Mouse (Mus musculus): ENCODE measurements around the gene Astl. TPM values are rescaled to one million over a fixed set of nuclear protein-coding genes. Genes with fewer than 3 reads are reported as not detected.
A peak's percentile ranks its signal among the peaks of the same experiment; 100 is the strongest.
"Not testable (repeated sequence)": the region's sequence is repeated elsewhere in the genome, so short reads cannot be mapped to it uniquely, and the experiment has no call there.

The Astl gene
- polyA plus RNA-seq (2012; ENCODE audit: insufficient read depth, insufficient read length, missing spikeins) = not detected in 2 replicates

GRCm38 (mm10) chr2:127338416-127338815 is at the start of gene Astl:
Gene Astl (plus strand): TSS chr2:127338639.
- no peak within 1 kb of the TSS for H3K27ac ChIP-seq (replicated peaks; ENCODE audit: low read depth, low read length)
- H3K4me3 ChIP-seq (ENCODE audit: insufficient read depth, low read depth, low read length) = no peak within 1 kb of the TSS
- no peaks in the 10 kb centered on the region for H3K4me1 ChIP-seq (ENCODE audit: control insufficient read depth, insufficient read depth, insufficient read length, low read length)

GRCm38 (mm10) chr2:127292250-127292649 is 46.2 kb upstream of the Astl start:
- Histone ChIP-seq H3K4me1 (ENCODE audit: control insufficient read depth, insufficient read depth, insufficient read length, low read length) (no peaks in the 10 kb centered on the region), H3K27ac (replicated peaks; ENCODE audit: low read depth, low read length) (no peak overlapping the region), H3K4me3 (ENCODE audit: insufficient read depth, low read depth, low read length) (no peak overlapping the region)

DNA sequence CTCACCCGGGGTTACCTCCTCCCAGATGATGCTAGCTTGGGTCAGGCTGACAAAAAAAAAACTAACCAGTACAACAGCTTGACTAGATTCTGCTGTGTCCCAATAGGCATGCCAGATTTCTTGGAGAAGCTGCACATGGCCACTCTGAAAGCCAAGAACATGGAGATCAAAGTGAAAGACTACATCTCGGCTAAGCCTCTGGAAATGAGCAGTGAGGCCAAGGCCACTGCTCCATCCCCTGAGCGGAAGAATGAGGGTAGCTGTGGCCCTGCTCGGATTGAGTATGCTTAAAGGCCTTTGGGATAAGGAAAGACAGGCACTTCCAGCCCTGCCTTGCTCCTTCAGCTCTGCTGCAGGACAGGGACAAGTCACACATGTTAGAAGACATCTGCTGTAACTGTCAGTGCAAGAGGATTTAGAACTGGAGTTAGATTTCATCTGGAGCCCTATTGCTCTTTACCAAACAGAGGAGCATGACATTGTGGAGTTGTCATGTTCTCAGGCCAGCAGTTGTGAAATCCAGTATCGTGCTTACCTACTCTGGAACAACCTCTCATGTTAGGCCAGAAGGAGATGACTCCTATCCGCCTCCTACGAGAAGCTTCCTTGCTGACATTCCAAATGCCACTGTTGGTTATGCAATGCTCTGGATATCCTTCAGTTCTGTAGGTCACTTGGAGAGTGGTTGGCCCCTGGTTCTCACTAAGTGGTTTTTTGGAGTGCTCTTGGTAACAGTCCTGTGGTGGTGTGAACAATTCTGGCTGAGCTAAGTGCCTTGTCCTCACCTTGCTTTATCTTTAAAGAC is 41.2 kb upstream of the Astl start:
- H3K4me1 ChIP-seq (ENCODE audit: control insufficient read depth, insufficient read depth, insufficient read length, low read length) = no peaks in the 10 kb centered on the region
- no peak overlapping the region for H3K4me3 ChIP-seq (ENCODE audit: insufficient read depth, low read depth, low read length)
- 0 out of 2 replicates have a peak overlapping the region, but pooled peaks have one; percentile 5 for H3K27ac ChIP-seq (replicated peaks; ENCODE audit: low read depth, low read length)

GRCm38 (mm10) chr2:127298056-127298455 is 40.4 kb upstream of the Astl start:
- Histone ChIP-seq H3K27ac (replicated peaks; ENCODE audit: low read depth, low read length) (no peak overlapping the region), H3K4me3 (ENCODE audit: insufficient read depth, low read depth, low read length) (no peak overlapping the region), H3K4me1 (ENCODE audit: control insufficient read depth, insufficient read depth, insufficient read length, low read length) (no peaks in the 10 kb centered on the region)

GRCm38 (mm10) chr2:127300701-127301100 is 37.7 kb upstream of the Astl start:
- H3K27ac ChIP-seq (replicated peaks; ENCODE audit: low read depth, low read length) = no peak overlapping the region
- H3K4me1 ChIP-seq (ENCODE audit: control insufficient read depth, insufficient read depth, insufficient read length, low read length) = no peaks in the 10 kb centered on the region

GRCm38 (mm10) chr2:127301883-127302282 is 36.6 kb upstream of the Astl start:
- no peak overlapping the region for H3K4me3 ChIP-seq (ENCODE audit: insufficient read depth, low read depth, low read length)
- no peak overlapping the region for H3K27ac ChIP-seq (replicated peaks; ENCODE audit: low read depth, low read length)
- H3K4me1 ChIP-seq (ENCODE audit: control insufficient read depth, insufficient read depth, insufficient read length, low read length) = no peaks in the 10 kb centered on the region

More at GRCm38 (mm10) chr2:127300701-127301100, 37.7 kb upstream of the Astl start:
- H3K4me3 ChIP-seq (ENCODE audit: insufficient read depth, low read depth, low read length) = no peak overlapping the region

- H3K4me3 ChIP-seq (ENCODE audit: insufficient read depth, low read depth, low read length); H3K27ac ChIP-seq (replicated peaks; ENCODE audit: low read depth, low read length); H3K4me1 ChIP-seq (ENCODE audit: control insufficient read depth, insufficient read depth, insufficient read length, low read length): not testable (repeated sequence)
Observed at GRCm38 (mm10) chr2:127304192-127304591, 34.2 kb upstream of the Astl start.

GRCm38 (mm10) chr2:127304609-127305210 is 33.7 kb upstream of the Astl start:
- no peak overlapping the region for H3K27ac ChIP-seq (replicated peaks; ENCODE audit: low read depth, low read length)
- no peaks in the 10 kb centered on the region for H3K4me1 ChIP-seq (ENCODE audit: control insufficient read depth, insufficient read depth, insufficient read length, low read length)
- no peak overlapping the region for H3K4me3 ChIP-seq (ENCODE audit: insufficient read depth, low read depth, low read length)

DNA sequence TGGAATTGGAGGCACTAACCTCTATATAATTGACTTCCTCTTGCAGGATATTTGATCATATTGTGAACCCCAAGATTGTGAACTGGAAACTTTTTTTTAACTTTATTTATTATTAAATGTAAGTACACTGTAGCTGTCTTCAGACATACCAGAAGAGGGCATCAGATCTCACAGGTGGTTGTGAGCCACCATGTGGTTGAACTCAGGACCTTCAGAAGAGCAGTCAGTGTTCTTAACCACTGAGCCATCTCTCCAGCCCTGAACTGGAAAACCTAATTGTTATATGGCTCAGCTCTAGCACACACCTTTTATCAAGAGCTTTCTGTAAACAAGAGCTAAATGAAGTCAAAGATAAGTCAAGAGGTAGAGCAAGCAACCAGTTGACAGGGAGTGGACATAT is 32.3 kb upstream of the Astl start:
- H3K27ac ChIP-seq (replicated peaks; ENCODE audit: low read depth, low read length) = no peak overlapping the region
- H3K4me3 ChIP-seq (ENCODE audit: insufficient read depth, low read depth, low read length) = no peak overlapping the region
- no peaks in the 10 kb centered on the region for H3K4me1 ChIP-seq (ENCODE audit: control insufficient read depth, insufficient read depth, insufficient read length, low read length)

GRCm38 (mm10) chr2:127307179-127307578 is 31.3 kb upstream of the Astl start:
- Histone ChIP-seq H3K27ac (replicated peaks; ENCODE audit: low read depth, low read length) (no peak overlapping the region), H3K4me1 (ENCODE audit: control insufficient read depth, insufficient read depth, insufficient read length, low read length) (no peaks in the 10 kb centered on the region), H3K4me3 (ENCODE audit: insufficient read depth, low read depth, low read length) (no peak overlapping the region)

GRCm38 (mm10) chr2:127308660-127309059 is 29.8 kb upstream of the Astl start:
- no peak overlapping the region for H3K27ac ChIP-seq (replicated peaks; ENCODE audit: low read depth, low read length)
- H3K4me3 ChIP-seq (ENCODE audit: insufficient read depth, low read depth, low read length) = no peak overlapping the region
- no peaks in the 10 kb centered on the region for H3K4me1 ChIP-seq (ENCODE audit: control insufficient read depth, insufficient read depth, insufficient read length, low read length)

DNA sequence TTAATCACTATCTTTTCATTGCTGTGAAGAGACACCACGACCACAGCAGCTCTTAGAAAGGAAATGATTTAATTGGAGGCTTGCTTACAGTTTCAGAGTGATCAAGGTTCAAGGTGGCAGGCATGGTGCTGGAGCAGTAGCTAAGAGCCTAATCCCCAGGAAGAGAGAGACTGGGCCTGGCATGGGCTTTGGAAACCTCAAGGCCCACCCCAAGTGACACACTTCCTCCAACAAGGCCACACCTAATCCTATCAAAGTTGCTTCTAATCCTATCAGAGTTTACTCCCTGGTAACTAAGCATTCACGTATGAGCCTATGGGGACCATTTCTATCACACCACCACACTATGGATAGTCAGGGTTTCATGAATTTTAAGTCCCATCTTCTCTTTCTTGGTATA is 28.2 kb upstream of the Astl start:
- no peak overlapping the region for H3K27ac ChIP-seq (replicated peaks; ENCODE audit: low read depth, low read length)
- peaks cover 4% of the 10 kb centered on the region for H3K4me1 ChIP-seq (ENCODE audit: control insufficient read depth, insufficient read depth, insufficient read length, low read length)
- no peak overlapping the region for H3K4me3 ChIP-seq (ENCODE audit: insufficient read depth, low read depth, low read length)

DNA sequence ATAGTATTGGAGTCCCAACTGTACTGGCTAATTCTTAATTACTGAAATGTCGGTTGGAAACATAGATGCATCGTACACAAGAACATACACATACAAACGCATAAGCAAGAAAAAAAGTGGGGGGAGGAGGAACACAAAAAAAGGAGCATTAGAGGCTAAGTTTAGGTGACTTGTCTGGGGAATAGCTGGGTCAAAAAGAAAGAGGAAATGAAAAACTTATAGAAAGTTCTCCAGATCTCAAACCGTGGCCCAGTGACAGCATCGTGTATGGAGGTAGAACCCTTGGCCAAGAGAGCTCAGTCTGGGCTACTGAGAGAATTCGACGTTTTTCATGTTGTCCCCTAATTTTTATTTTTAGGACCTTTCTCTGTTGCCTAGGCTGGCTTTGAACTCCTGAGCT is 27.8 kb upstream of the Astl start:
- Histone ChIP-seq H3K4me3 (ENCODE audit: insufficient read depth, low read depth, low read length) (no peak overlapping the region), H3K27ac (replicated peaks; ENCODE audit: low read depth, low read length) (no peak overlapping the region), H3K4me1 (ENCODE audit: control insufficient read depth, insufficient read depth, insufficient read length, low read length) (peaks cover 4% of the 10 kb centered on the region)

DNA sequence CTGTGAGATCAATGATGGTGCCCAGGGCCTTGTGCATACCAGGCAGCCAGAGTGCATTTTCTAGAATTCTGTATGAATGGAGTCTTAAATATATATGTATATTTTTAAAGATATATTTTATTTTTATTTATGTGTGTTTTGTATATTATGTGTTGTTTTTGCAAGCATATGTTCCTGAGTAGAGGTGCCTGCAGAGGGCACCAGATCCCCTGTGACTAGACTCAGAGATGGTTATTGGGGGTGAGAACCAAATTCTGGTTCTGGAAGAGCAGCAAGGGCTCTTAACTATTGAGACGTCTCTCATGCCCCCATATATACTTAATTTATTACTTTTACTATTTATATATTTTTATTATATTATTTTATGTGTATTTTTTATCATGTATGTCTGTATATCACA is 27.2 kb upstream of the Astl start:
- no peak overlapping the region for H3K4me3 ChIP-seq (ENCODE audit: insufficient read depth, low read depth, low read length)
- H3K4me1 ChIP-seq (ENCODE audit: control insufficient read depth, insufficient read depth, insufficient read length, low read length) = peaks cover 4% of the 10 kb centered on the region
- no peak overlapping the region for H3K27ac ChIP-seq (replicated peaks; ENCODE audit: low read depth, low read length)

DNA sequence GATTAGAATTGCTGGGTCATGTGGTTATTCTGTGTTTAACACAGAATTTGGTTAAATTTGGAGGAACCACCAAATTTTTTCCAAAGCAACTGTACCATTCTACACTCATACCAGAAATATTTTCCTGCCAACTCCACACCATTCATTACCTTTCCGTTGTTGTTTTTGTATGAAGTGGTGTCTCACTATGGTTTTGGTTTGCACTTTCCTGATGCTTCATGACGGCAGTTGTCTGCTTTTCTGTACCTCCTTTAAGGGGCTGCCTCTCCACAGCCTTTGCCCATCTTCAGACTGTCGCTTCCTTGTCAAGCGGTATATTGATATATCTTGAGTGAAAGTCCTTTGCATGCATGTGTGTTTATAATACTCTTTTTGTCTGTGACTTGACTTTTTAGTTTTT is 25.6 kb upstream of the Astl start:
- H3K4me1 ChIP-seq (ENCODE audit: control insufficient read depth, insufficient read depth, insufficient read length, low read length) = peaks cover 4% of the 10 kb centered on the region
- no peak overlapping the region for H3K27ac ChIP-seq (replicated peaks; ENCODE audit: low read depth, low read length)
- no peak overlapping the region for H3K4me3 ChIP-seq (ENCODE audit: insufficient read depth, low read depth, low read length)

- H3K27ac ChIP-seq (replicated peaks; ENCODE audit: low read depth, low read length) = peak overlapping the region; percentile 29; the same call in 1 of the 2 replicates
- no peak overlapping the region for H3K4me3 ChIP-seq (ENCODE audit: insufficient read depth, low read depth, low read length)
- H3K4me1 ChIP-seq (ENCODE audit: control insufficient read depth, insufficient read depth, insufficient read length, low read length) = peaks cover 4% of the 10 kb centered on the region
Observed at GRCm38 (mm10) chr2:127313878-127314277, 24.6 kb upstream of the Astl start.

All from brown adipose tissue, adult 24 weeks (tissue).